12 mouse cellular contexts compared by ENCODE assay signal in genomic region chr4:134752911-134753426, GRCm38 (mm10). TPM values are rescaled to one million over a fixed set of nuclear protein-coding genes. Genes with fewer than 3 reads are reported as not detected.
A peak's percentile ranks its signal among the peaks of the same experiment; 100 is the strongest.
DNase-seq lines count a peak whose midpoint lies in the region; ATAC-seq and TF ChIP-seq lines count a peak whose summit lies in the region.
"Had no signal": no experiment of that assay in that cellular context is flagged by ENCODE, and none has a peak within 500 bp of the region (broad histone marks: within the 10 kb centered on the region; RNA-seq: fewer than 3 reads in every experiment).

No protein-coding gene starts in this region.

- peak overlapping the region; percentile 40 for H3K27ac ChIP-seq in forebrain, embryonic 10.5 days
- H3K27ac ChIP-seq in forebrain, postnatal 0 days (ENCODE audit: low read depth, low read length): no peak overlapping the region
- H3K27ac ChIP-seq in kidney, embryonic 15.5 days: peak overlapping the region; percentile 46
- H3K27ac ChIP-seq in thymus, adult 2 months (ENCODE audit: control insufficient read depth, insufficient read depth, low read length): peak overlapping the region; percentile 98

- TF ChIP-seq POLR2A in thymus, adult 2 months (IDR thresholded peaks at IDR 0.05; ENCODE audit: control insufficient read depth, extremely low read depth, insufficient read depth, low read length, poor library complexity): no peak

- ATAC-seq in forebrain, postnatal 0 days: no peak
- ATAC-seq in kidney, embryonic 15.5 days (replicated peaks; ENCODE audit: low FRiP score): no peak

- 55% methylated on average over 11 of the region's 11 CpGs for WGBS in forebrain, embryonic 10.5 days
- 53% methylated on average over 11 of the region's 11 CpGs for WGBS in forebrain, postnatal 0 days
- 51% methylated on average over 11 of the region's 11 CpGs for WGBS in kidney, embryonic 15.5 days
- 85% methylated on average over 11 of the region's 11 CpGs for WGBS in thymus, adult 2 months

- 0 out of 2 replicates have a peak, but pooled peaks cover 6% of the 10 kb centered on the region for H3K27me3 ChIP-seq in forebrain, embryonic 10.5 days (ENCODE audit: poor library complexity, severe bottlenecking)
- no peaks in the 10 kb centered on the region for H3K27me3 ChIP-seq in forebrain, postnatal 0 days (ENCODE audit: insufficient read depth, low read length)
- no peaks in the 10 kb centered on the region for H3K27me3 ChIP-seq in kidney, embryonic 15.5 days
- no peaks in the 10 kb centered on the region for H3K27me3 ChIP-seq in thymus, adult 2 months (ENCODE audit: control insufficient read depth, insufficient read depth, low read length)
- H3K27me3 ChIP-seq: hindbrain, embryonic 13.5 days had no signal

- H3K4me1 ChIP-seq in forebrain, embryonic 10.5 days: peaks cover 60% of the 10 kb centered on the region
- H3K4me1 ChIP-seq in forebrain, postnatal 0 days (ENCODE audit: insufficient read depth): no peaks in the 10 kb centered on the region
- peaks cover 74% of the 10 kb centered on the region for H3K4me1 ChIP-seq in kidney, embryonic 15.5 days
- peaks cover 83% of the 10 kb centered on the region for H3K4me1 ChIP-seq in thymus, adult 2 months (replicated peaks; ENCODE audit: control insufficient read depth, insufficient read depth, low read length)

- TF ChIP-seq CTCF in forebrain, postnatal 0 days (IDR thresholded peaks at IDR 0.05; ENCODE audit: low read depth): no peak
- no peak for TF ChIP-seq CTCF in thymus, adult 2 months (IDR thresholded peaks at IDR 0.05; ENCODE audit: borderline replicate concordance, control insufficient read depth, extremely low read depth, insufficient read depth, low read length, poor library complexity)

- no peak overlapping the region for H3K4me2 ChIP-seq in forebrain, postnatal 0 days (ENCODE audit: low read depth)
- H3K4me2 ChIP-seq in kidney, embryonic 15.5 days: no peak overlapping the region
- H3K4me2 ChIP-seq: hindbrain, embryonic 13.5 days had no signal

- H3K4me3 ChIP-seq in forebrain, embryonic 10.5 days: no peak overlapping the region
- no peak overlapping the region for H3K4me3 ChIP-seq in forebrain, postnatal 0 days (ENCODE audit: low read depth, low read length)
- H3K4me3 ChIP-seq in kidney, embryonic 15.5 days (replicated peaks): no peak overlapping the region
- H3K4me3 ChIP-seq in thymus, adult 2 months (ENCODE audit: control insufficient read depth, insufficient read depth, low read length): no peak overlapping the region
- H3K4me3 ChIP-seq: hindbrain, embryonic 13.5 days had no signal

- peaks cover 18% of the 10 kb centered on the region; the same call in 1 of the 2 replicates for H3K36me3 ChIP-seq in forebrain, embryonic 10.5 days (replicated peaks)
- H3K36me3 ChIP-seq in forebrain, postnatal 0 days (ENCODE audit: insufficient read depth): no peaks in the 10 kb centered on the region
- peaks cover 23% of the 10 kb centered on the region for H3K36me3 ChIP-seq in kidney, embryonic 15.5 days
- peaks cover under 1% of the 10 kb centered on the region; the same call in 1 of the 2 replicates for H3K36me3 ChIP-seq in thymus, adult 2 months (ENCODE audit: control insufficient read depth, insufficient read depth, low read length)
- H3K36me3 ChIP-seq: hindbrain, embryonic 13.5 days had no signal

- H3K9ac ChIP-seq in forebrain, postnatal 0 days: no peak overlapping the region
- no peak overlapping the region for H3K9ac ChIP-seq in kidney, embryonic 15.5 days
- H3K9ac ChIP-seq: hindbrain, embryonic 13.5 days had no signal

- no peaks in the 10 kb centered on the region for H3K9me3 ChIP-seq in forebrain, embryonic 10.5 days
- no peaks in the 10 kb centered on the region for H3K9me3 ChIP-seq in forebrain, postnatal 0 days (ENCODE audit: low read length)
- no peaks in the 10 kb centered on the region for H3K9me3 ChIP-seq in kidney, embryonic 15.5 days (replicated peaks)
- H3K9me3 ChIP-seq: hindbrain, embryonic 13.5 days had no signal

- no peak for DNase-seq in forebrain, embryonic 10.5 days (ENCODE audit: extremely low spot score, low spot score)
- no peak for DNase-seq in forebrain, postnatal 0 days
- DNase-seq in kidney, adult 11 months: no peak
- no peak for DNase-seq in thymus, adult 2 months
- DNase-seq in thymus, postnatal 36 days: no peak
- DNase-seq in left cerebral cortex, adult 8-10 months (ENCODE audit: low spot score in 2 of 2): no peak
- DNase-seq in urinary bladder, postnatal 36 days (ENCODE audit: low spot score in 2 of 2): no peak
- DNase-seq: cerebellum, adult 11-12 months; kidney, postnatal 25 days; layer of hippocampus, postnatal 36 days had no signal

RNA-seq across cellular contexts. Expression of gene Ldlrap1, which starts 14.9 kb away (rescaled TPM):
- polyA plus RNA-seq in forebrain, embryonic 10.5 days (2016; fragmentation: Nextera tagmentation; extraction: Ambion mirVana): 9.6 and 11.8 TPM in 2 replicates
- total RNA-seq in forebrain, postnatal 0 days (2014; rRNA removed): 1.2 and 1.7 TPM in 2 replicates
- 2.3 TPM in 2 replicates for polyA plus RNA-seq in forebrain, postnatal 0 days (2015; fragmentation: Nextera tagmentation; extraction: Ambion mirVana)
- 19.3 and 23.6 TPM in 2 replicates for polyA plus RNA-seq in kidney, embryonic 15.5 days (2015; fragmentation: Nextera tagmentation; extraction: Ambion mirVana)
- polyA plus RNA-seq in thymus, adult 2 months (2012; rRNA removed): 25.3 and 26.0 TPM in 2 replicates
- total RNA-seq in left cerebral cortex, adult 8-10 months (2022): 1 to 10 TPM; 2.8 to 4.8 (median 4.4) TPM

RNA-seq across cellular contexts. Expression of gene Man1c1, which starts 48.9 kb away (rescaled TPM):
- polyA plus RNA-seq in forebrain, embryonic 10.5 days (2016; fragmentation: Nextera tagmentation; extraction: Ambion mirVana): 2.3 and 2.8 TPM in 2 replicates
- total RNA-seq in forebrain, postnatal 0 days (2014; rRNA removed): 8.3 and 9.9 TPM in 2 replicates
- 1.7 and 2.4 TPM in 2 replicates for polyA plus RNA-seq in forebrain, postnatal 0 days (2015; fragmentation: Nextera tagmentation; extraction: Ambion mirVana)
- polyA plus RNA-seq in kidney, embryonic 15.5 days (2015; fragmentation: Nextera tagmentation; extraction: Ambion mirVana): 4.3 and 5.1 TPM in 2 replicates
- 4.4 and 5.5 TPM in 2 replicates for polyA plus RNA-seq in thymus, adult 2 months (2012; rRNA removed)
- total RNA-seq in left cerebral cortex, adult 8-10 months (2022): 10 to 100 TPM; 34.6 to 40.0 (median 38.4) TPM
